Mouse (Mus musculus) limb, embryonic 14.5 days (tissue): ENCODE data around the gene Dtx2. TPM values are rescaled to one million over a fixed set of nuclear protein-coding genes. Genes with fewer than 3 reads are reported as not detected.
A peak's percentile ranks its signal among the peaks of the same experiment; 100 is the strongest.

ENCODE experiments used
- ATAC-seq: fragments of 200-750 bp; cut with Nextera tagmentation; 2 replicates; pipeline ENCODE4 v1.8.0; 2017; ENCODE audit warnings: low read depth, moderate number of reproducible peaks, moderate TSS enrichment; ENCODE audit not compliant: low FRiP score
- DNase-seq: peaks from one replicate; pipeline ENCODE4 v3.0.0-alpha.2; 2015; ENCODE audit warnings: low spot score
- H3K27ac ChIP-seq: fragments of 300-500 bp; sonication (generic); replicated peaks from 2 replicates; pipeline ENCODE4 v1.5.1; 2014; ENCODE audit warnings: low read depth, mild to moderate bottlenecking, low read length, moderate library complexity, mixed read lengths
- H3K27me3 ChIP-seq: fragments of 300-500 bp; sonication (generic); 2 replicates; pipeline ENCODE4 v1.6.1; 2014; ENCODE audit warnings: low read length, mixed read lengths; ENCODE audit not compliant: control insufficient read depth, insufficient read depth
- H3K36me3 ChIP-seq: fragments of 300-500 bp; sonication (generic); 2 replicates; pipeline ENCODE4 v1.6.1; 2014; ENCODE audit warnings: mild to moderate bottlenecking, low read length, moderate library complexity, mixed read lengths; ENCODE audit not compliant: control insufficient read depth, insufficient read depth
- H3K4me1 ChIP-seq: fragments of 300-500 bp; sonication (generic); 2 replicates; pipeline ENCODE4 v1.6.1; 2014; ENCODE audit warnings: antibody characterized with exemption, low read length, mixed read lengths; ENCODE audit not compliant: control insufficient read depth, insufficient read depth
- H3K4me2 ChIP-seq: fragments of 300-500 bp; sonication (generic); replicated peaks from 2 replicates; pipeline ENCODE4 v1.6.1; 2014; ENCODE audit warnings: low read depth, mild to moderate bottlenecking, low read length, moderate library complexity; ENCODE audit not compliant: severe bottlenecking
- H3K4me3 ChIP-seq: fragments of 300-500 bp; sonication (generic); replicated peaks from 2 replicates; pipeline ENCODE4 v1.5.1; 2014; ENCODE audit warnings: low read length
- H3K9ac ChIP-seq: fragments of 300-500 bp; sonication (generic); 2 replicates; pipeline ENCODE4 v1.6.1; 2014; ENCODE audit warnings: mild to moderate bottlenecking, low read depth, low read length, moderate library complexity; ENCODE audit not compliant: severe bottlenecking
- H3K9me3 ChIP-seq: fragments of 300-500 bp; sonication (generic); 2 replicates; pipeline ENCODE4 v1.6.1; 2016; ENCODE audit warnings: low read length; ENCODE audit not compliant: control insufficient read depth
- POLR2A ChIP-seq: fragments of 200-500 bp; IDR thresholded peaks from 2 replicates; pipeline ENCODE4 v1.8.0; 2012; ENCODE audit warnings: inconsistent platforms, mild to moderate bottlenecking, moderate library complexity, borderline replicate concordance; ENCODE audit not compliant: insufficient read depth, insufficient read length; ENCODE audit errors: extremely low read depth
- WGBS: fragments of 180-500 bp; shearing (Covaris S2); extraction: QIAGEN DNeasy Blood & Tissue Kit; methylation state at CpG from one replicate; pipeline ENCODE4 v1.1.7; 2014; 5-methylcytosine and 5-hydroxymethylcytosine counted together
- polyA plus RNA-seq, 2 experiments: library from polyadenylated mRNA; depleted of rRNA in 1 of 2; stranded (reverse) in 1 of 2; unstranded in 1 of 2; fragments of >200 nt; fragmentation: Nextera tagmentation in 1 of 2; extraction: Ambion mirVana in 1 of 2; gene quantifications; 2 replicates each; pipeline versions ENCODE4 v1.2.1 to v1.2.3; 2012 to 2014

Gene Dtx2
- polyA plus RNA-seq, 2 experiments: 28.5 to 29.5 TPM

- ATAC-seq (no peak), DNase-seq (no peak)
- peaks cover 25% of the 10 kb centered on the region for H3K4me1 ChIP-seq
- no peaks in the 10 kb centered on the region for H3K36me3 ChIP-seq
- H3K9ac ChIP-seq: no peak overlapping the region
- H3K27me3 ChIP-seq: no peaks in the 10 kb centered on the region
- peak overlapping the region; percentile 92; the same call in 1 of the 2 replicates for H3K27ac ChIP-seq
- H3K4me2 ChIP-seq: 0 out of 2 replicates have a peak overlapping the region, but pooled peaks have one; percentile 7
- no peak for TF ChIP-seq POLR2A
- WGBS: 96% methylated on average over 15 of the region's 15 CpGs
- no peaks in the 10 kb centered on the region for H3K9me3 ChIP-seq
- H3K4me3 ChIP-seq: 0 out of 2 replicates have a peak overlapping the region, but pooled peaks have one; percentile 67
Observed at GRCm38 (mm10) chr5:135960909-135961635, 33.5 kb upstream of the Dtx2 start.

- TF ChIP-seq POLR2A: no peak
- H3K9ac ChIP-seq: peak overlapping the region; percentile 38; the same call in 1 of the 2 replicates
- peak overlapping the region; percentile 93 for H3K4me2 ChIP-seq
- no peaks in the 10 kb centered on the region for H3K36me3 ChIP-seq
- H3K27me3 ChIP-seq: no peaks in the 10 kb centered on the region
- peak overlapping the region; percentile 67 for H3K4me3 ChIP-seq
- H3K9me3 ChIP-seq: no peaks in the 10 kb centered on the region
- WGBS: under 1% methylated on average over 11 of the region's 11 CpGs
- H3K4me1 ChIP-seq: peaks cover 21% of the 10 kb centered on the region
- DNase-seq (no peak), ATAC-seq (no peak)
- H3K27ac ChIP-seq: peak overlapping the region; percentile 92
Observed at GRCm38 (mm10) chr5:135962125-135962491, 32.5 kb upstream of the Dtx2 start.

- H3K4me2 ChIP-seq: peak overlapping the region; percentile 93
- no peaks in the 10 kb centered on the region for H3K27me3 ChIP-seq
- no peaks in the 10 kb centered on the region for H3K36me3 ChIP-seq
- peaks cover 19% of the 10 kb centered on the region for H3K4me1 ChIP-seq
- no peaks in the 10 kb centered on the region for H3K9me3 ChIP-seq
- WGBS: 3% methylated on average over 55 of the region's 64 CpGs
- peak overlapping the region; percentile 67 for H3K4me3 ChIP-seq
- peak overlapping the region; percentile 88 for H3K9ac ChIP-seq
- peak overlapping the region; percentile 92 for H3K27ac ChIP-seq
- peak; percentile 94 for ATAC-seq
- DNase-seq: peak; percentile 99
- peak; percentile 99 for TF ChIP-seq POLR2A
Observed at GRCm38 (mm10) chr5:135962492-135963279, 31.9 kb upstream of the Dtx2 start.

- Histone ChIP-seq H3K27me3 (no peaks in the 10 kb centered on the region), H3K4me3 (peak overlapping the region; percentile 67), H3K9ac (peak overlapping the region; percentile 88), H3K9me3 (no peaks in the 10 kb centered on the region), H3K36me3 (no peaks in the 10 kb centered on the region), H3K27ac (peak overlapping the region; percentile 92), H3K4me2 (peak overlapping the region; percentile 93), H3K4me1 (peaks cover 15% of the 10 kb centered on the region)
- no peak for ATAC-seq
- no peak for DNase-seq
- 5% methylated on average over 5 of the region's 6 CpGs for WGBS
- TF ChIP-seq POLR2A: no peak
Observed at GRCm38 (mm10) chr5:135963280-135963627, 31.3 kb upstream of the Dtx2 start.

GRCm38 (mm10) chr5:135965501-135965930, 29.1 kb upstream of the Dtx2 start:
- DNase-seq: no peak
- no peak for TF ChIP-seq POLR2A
- H3K27me3 ChIP-seq: no peaks in the 10 kb centered on the region
- WGBS: 6% methylated on average over 24 of the region's 24 CpGs
- H3K4me2 ChIP-seq: peak overlapping the region; percentile 47
- H3K4me1 ChIP-seq: peaks cover 14% of the 10 kb centered on the region
- peak overlapping the region; percentile 38; the same call in 1 of the 2 replicates for H3K9ac ChIP-seq
- no peak for ATAC-seq
- H3K4me3 ChIP-seq: peak overlapping the region; percentile 21; the same call in 1 of the 2 replicates
- no peaks in the 10 kb centered on the region for H3K9me3 ChIP-seq
- H3K36me3 ChIP-seq: no peaks in the 10 kb centered on the region
- no peak overlapping the region for H3K27ac ChIP-seq
